Mouse (Mus musculus) limb, embryonic 15.5 days (tissue): Measurements from ENCODE around the gene Zdhhc19. TPM values are rescaled to one million over a fixed set of nuclear protein-coding genes. Genes with fewer than 3 reads are reported as not detected.

ENCODE experiments used
- ATAC-seq: fragments of 200-750 bp; cut with Nextera tagmentation; 2 replicates; pipeline ENCODE4 v1.8.0; 2017; ENCODE audit warnings: low read depth, moderate TSS enrichment; ENCODE audit not compliant: insufficient number of reproducible peaks, low FRiP score, low TSS enrichment
- H3K27ac ChIP-seq: fragments of 300-500 bp; sonication (generic); 2 replicates; pipeline ENCODE4 v1.5.1; 2015; ENCODE audit warnings: moderate library complexity, mild to moderate bottlenecking, inconsistent platforms
- H3K27me3 ChIP-seq: fragments of 300-500 bp; sonication (generic); 2 replicates; pipeline ENCODE4 v1.6.1; 2015; ENCODE audit warnings: inconsistent platforms
- H3K36me3 ChIP-seq: fragments of 300-500 bp; sonication (generic); 2 replicates; pipeline ENCODE4 v1.6.1; 2015; ENCODE audit warnings: inconsistent platforms
- H3K4me1 ChIP-seq: fragments of 300-500 bp; sonication (generic); 2 replicates; pipeline ENCODE4 v1.6.1; 2015; ENCODE audit warnings: inconsistent platforms
- H3K4me2 ChIP-seq: fragments of 300-500 bp; sonication (generic); 2 replicates; pipeline ENCODE4 v1.6.1; 2015; ENCODE audit warnings: mild to moderate bottlenecking, inconsistent platforms
- H3K4me3 ChIP-seq: fragments of 300-500 bp; sonication (generic); 2 replicates; pipeline ENCODE4 v1.5.1; 2015; ENCODE audit warnings: mild to moderate bottlenecking, inconsistent platforms
- H3K9ac ChIP-seq: fragments of 300-500 bp; sonication (generic); 2 replicates; pipeline ENCODE4 v1.6.1; 2015; ENCODE audit warnings: inconsistent platforms
- H3K9me3 ChIP-seq: fragments of 300-500 bp; sonication (generic); 2 replicates; pipeline ENCODE4 v1.6.1; 2016; ENCODE audit warnings: inconsistent platforms
- WGBS: fragments of 180-500 bp; shearing (Covaris S2); methylation state at CpG from one replicate; pipeline ENCODE4 v1.1.7; 2015; 5-methylcytosine and 5-hydroxymethylcytosine counted together
- polyA plus RNA-seq: library from polyadenylated mRNA; unstranded; fragments of >200 nt; fragmentation: Nextera tagmentation; extraction: Ambion mirVana; gene quantifications from 2 replicates; pipeline ENCODE4 v1.2.1, GENCODE M21; 2015

The Zdhhc19 gene
- polyA plus RNA-seq, result not detected in 2 replicates

DNA sequence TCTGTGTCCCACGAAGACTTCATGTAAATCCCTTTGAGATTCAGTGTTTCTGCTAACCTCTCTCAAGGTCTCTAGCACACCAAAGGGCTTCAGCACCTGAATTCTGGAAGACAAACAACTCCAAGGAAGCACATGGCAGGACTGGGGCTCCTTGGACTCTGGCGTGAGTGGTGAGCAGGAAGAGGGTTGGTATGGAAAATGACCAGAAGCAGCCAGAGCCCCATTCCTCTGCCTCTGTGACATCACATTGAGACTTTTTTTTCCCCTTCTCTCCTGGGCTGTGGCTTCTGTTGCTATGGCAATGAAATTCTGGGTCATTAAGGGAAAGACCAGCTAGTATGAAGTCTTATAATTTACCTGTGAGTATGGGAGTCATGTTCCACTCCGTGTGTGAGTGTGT lies at the start of gene Zdhhc19:
TSS of gene Zdhhc19 (plus strand) at position 301 of the 400 bp plus-strand sequence.
- Histone ChIP-seq H3K9ac (no peak within 1 kb of the TSS), H3K4me2 (no peak within 1 kb of the TSS), H3K4me3 (no peak within 1 kb of the TSS), H3K9me3 (no peaks in the 10 kb centered on the region), H3K27ac (no peak within 1 kb of the TSS), H3K27me3 (no peaks in the 10 kb centered on the region), H3K36me3 (no peaks in the 10 kb centered on the region), H3K4me1 (peaks cover 13% of the 10 kb centered on the region; the same call in 1 of the 2 replicates)
- 0 out of 2 replicates have a peak, but pooled peaks have one; percentile 11 for ATAC-seq
- 48% methylated on average over 3 of the region's 3 CpGs for WGBS

DNA sequence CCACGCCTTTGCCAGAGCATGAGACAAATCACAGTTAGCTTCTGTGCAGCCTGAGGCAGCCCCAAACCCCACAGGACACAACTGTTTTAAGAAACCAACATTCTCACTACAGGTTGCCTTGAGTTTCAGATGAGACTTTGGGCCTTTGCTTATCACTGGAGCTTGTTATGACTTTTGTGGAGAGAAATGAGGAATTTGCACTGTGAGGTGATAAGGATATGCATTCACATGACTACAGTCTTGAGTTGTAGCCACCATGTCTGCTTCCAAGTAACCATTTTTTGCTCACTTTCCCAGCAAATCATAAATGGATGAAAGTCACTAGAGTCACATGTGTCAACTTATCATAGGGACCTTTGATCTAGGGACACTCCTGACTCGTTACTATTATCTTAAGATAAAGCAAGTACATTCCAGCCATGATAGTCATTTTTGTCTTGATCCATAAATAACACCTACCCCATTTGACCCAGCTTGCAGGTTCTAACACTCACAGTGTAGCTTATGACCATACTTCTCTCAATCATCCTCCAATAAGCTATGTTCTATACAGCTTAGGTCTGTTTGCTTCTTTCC lies 49.4 kb upstream of the Zdhhc19 start:
- Histone ChIP-seq H3K4me1 (no peaks in the 10 kb centered on the region), H3K4me3 (no peak overlapping the region), H3K36me3 (0 out of 2 replicates have a peak, but pooled peaks cover 6% of the 10 kb centered on the region), H3K4me2 (no peak overlapping the region), H3K27me3 (no peaks in the 10 kb centered on the region), H3K9me3 (no peaks in the 10 kb centered on the region), H3K9ac (no peak overlapping the region), H3K27ac (no peak overlapping the region)
- no peak for ATAC-seq
- WGBS, result 80% methylated on average over 2 of the region's 2 CpGs

DNA sequence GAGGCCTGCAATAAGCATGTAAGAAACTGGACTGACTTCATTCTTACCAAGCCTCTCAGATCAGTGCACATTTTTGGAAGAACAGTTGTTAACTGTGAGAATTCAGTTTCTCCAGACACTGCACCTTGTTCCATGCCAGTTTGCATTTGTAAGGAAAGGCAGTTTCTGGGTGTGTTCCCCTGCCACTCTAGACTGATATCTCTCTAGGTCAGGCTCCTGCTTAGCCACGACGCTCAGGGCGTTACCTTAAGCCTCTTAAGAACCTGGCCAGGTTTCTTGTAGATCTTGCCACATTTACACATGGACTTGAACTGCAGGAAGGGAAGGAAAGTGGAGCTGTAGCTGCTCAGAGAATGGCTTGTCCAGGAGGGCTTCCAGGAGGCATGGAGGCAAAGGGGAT lies 46.4 kb upstream of the Zdhhc19 start:
- Histone ChIP-seq H3K36me3 (peaks cover 19% of the 10 kb centered on the region), H3K27ac (no peak overlapping the region), H3K4me1 (peaks cover under 1% of the 10 kb centered on the region), H3K4me3 (no peak overlapping the region), H3K27me3 (no peaks in the 10 kb centered on the region), H3K4me2 (no peak overlapping the region), H3K9ac (no peak overlapping the region), H3K9me3 (no peaks in the 10 kb centered on the region)
- 76% methylated on average over 3 of the region's 3 CpGs for WGBS
- no peak for ATAC-seq

DNA sequence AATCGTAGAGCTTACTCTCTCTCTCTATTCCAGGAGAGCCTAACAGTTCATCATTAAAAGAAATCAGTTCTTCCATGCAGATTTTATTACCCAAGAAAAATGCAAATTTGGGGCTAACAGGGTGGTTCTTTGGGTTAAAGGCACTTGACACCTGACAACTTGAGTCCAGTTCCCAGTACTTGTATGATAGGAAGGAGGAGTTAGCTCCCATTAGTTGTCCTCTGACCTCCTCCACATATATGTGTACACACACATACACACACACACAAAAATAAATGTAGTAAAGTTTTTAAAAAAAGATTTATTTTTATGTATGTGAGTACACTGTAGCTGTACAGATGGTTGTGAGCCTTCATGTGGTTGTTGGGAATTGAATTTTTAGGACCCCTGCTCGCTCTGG lies 45.9 kb upstream of the Zdhhc19 start:
- no peak overlapping the region for H3K4me2 ChIP-seq
- ATAC-seq, result no peak
- 87% methylated on average over 2 of the region's 2 CpGs for WGBS
- H3K27me3 ChIP-seq, result no peaks in the 10 kb centered on the region
- peaks cover 19% of the 10 kb centered on the region for H3K36me3 ChIP-seq
- no peak overlapping the region for H3K27ac ChIP-seq
- no peaks in the 10 kb centered on the region for H3K9me3 ChIP-seq
- H3K4me1 ChIP-seq, result peaks cover 3% of the 10 kb centered on the region
- no peak overlapping the region for H3K4me3 ChIP-seq
- no peak overlapping the region for H3K9ac ChIP-seq

DNA sequence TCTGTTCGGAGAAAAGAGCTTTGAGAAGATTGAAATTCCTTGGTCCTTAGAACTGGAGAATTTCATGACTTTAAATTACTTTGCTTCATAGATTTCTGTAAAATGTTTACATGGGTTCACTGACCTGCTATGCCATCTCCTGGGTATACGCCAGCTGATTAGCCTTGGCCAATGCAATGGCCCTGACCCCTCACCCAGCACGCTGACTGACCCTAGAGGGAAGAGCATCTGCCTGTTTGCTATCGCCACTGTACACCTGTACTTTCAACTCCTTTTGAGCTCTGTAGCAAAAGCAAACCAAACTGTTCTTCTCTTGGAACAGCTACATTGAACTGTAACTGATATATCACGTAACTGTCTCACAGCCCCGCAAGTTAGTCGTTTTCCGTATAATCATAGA lies 43.0 kb upstream of the Zdhhc19 start:
- no peak overlapping the region for H3K27ac ChIP-seq
- H3K9ac ChIP-seq, result no peak overlapping the region
- peaks cover 6% of the 10 kb centered on the region for H3K4me1 ChIP-seq
- H3K9me3 ChIP-seq, result no peaks in the 10 kb centered on the region
- no peak for ATAC-seq
- peaks cover 26% of the 10 kb centered on the region for H3K36me3 ChIP-seq
- H3K4me2 ChIP-seq, result no peak overlapping the region
- WGBS, result 94% methylated on average over 8 of the region's 8 CpGs
- no peaks in the 10 kb centered on the region for H3K27me3 ChIP-seq
- no peak overlapping the region for H3K4me3 ChIP-seq

DNA sequence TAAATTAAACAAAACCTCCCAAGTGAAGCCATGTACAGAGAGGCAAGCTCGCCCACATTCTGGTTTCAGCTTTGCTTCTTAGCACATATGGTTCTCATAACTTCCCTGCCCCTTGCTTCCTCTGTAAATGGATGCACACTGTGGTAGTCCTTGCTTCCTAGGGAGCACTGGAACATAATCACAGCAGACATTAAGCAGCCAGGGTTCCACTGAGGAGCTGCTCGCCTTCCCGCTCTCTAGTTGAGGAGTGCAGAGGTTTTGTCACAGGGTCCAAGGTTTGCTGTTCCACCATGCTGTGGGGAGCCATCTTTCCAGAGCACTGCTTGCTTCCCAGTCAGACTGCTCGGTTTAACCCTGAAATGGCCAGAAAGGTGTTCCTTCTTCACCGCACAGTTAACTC lies 41.4 kb upstream of the Zdhhc19 start:
- WGBS, result 42% methylated on average over 5 of the region's 5 CpGs
- Histone ChIP-seq H3K4me3 (no peak overlapping the region), H3K9me3 (no peaks in the 10 kb centered on the region), H3K4me2 (no peak overlapping the region), H3K27me3 (no peaks in the 10 kb centered on the region), H3K9ac (no peak overlapping the region), H3K36me3 (peaks cover 29% of the 10 kb centered on the region), H3K27ac (no peak overlapping the region), H3K4me1 (peaks cover 6% of the 10 kb centered on the region)
- no peak for ATAC-seq

DNA sequence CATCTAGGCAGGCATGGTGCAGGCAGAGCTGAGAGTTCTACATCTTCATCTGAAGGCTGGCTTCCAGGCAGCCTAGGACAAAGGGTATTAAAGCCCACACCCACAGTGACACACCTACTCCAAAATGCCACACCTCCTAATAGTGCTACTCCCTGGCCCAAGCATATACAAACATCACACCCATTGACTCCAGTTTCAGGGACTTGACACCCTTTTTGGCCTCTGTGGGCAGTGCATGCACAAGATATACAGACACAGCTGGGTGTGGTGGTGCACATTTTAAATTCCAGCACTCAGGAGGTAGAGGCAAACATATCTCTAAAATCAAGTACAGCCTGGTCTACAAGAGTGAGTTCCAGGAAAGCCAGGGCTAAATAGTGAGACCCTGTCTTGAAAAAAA lies 40.0 kb upstream of the Zdhhc19 start:
- Histone ChIP-seq H3K4me2 (no peak overlapping the region), H3K36me3 (peaks cover 29% of the 10 kb centered on the region), H3K4me3 (no peak overlapping the region), H3K27me3 (no peaks in the 10 kb centered on the region), H3K27ac (no peak overlapping the region), H3K9me3 (no peaks in the 10 kb centered on the region), H3K4me1 (peaks cover 6% of the 10 kb centered on the region), H3K9ac (no peak overlapping the region)
- ATAC-seq, result no peak

DNA sequence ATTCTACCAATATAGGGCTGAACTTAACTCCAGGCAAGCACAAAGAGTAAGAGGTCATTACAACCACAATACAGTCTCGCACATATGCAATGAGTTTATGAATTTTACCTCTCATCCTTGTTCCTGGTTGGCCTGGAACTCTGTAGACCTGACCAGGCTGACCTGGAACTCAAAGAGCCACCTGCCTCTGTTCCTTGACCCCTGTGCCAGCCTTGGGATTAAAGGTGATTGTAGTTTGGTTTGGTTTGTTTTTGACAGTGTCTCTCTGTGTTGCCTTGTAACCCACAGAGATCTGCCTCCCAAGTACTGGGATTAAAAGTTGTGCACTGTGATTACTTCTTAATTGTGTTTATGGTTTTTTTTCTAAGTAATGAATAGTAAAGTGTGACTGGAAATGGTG lies 39.3 kb upstream of the Zdhhc19 start:
- H3K9ac ChIP-seq, result no peak overlapping the region
- no peak overlapping the region for H3K27ac ChIP-seq
- 88% methylated on average over 1 of the region's 1 CpGs for WGBS
- H3K27me3 ChIP-seq, result no peaks in the 10 kb centered on the region
- no peak overlapping the region for H3K4me2 ChIP-seq
- H3K9me3 ChIP-seq, result no peaks in the 10 kb centered on the region
- H3K4me1 ChIP-seq, result peaks cover 6% of the 10 kb centered on the region
- ATAC-seq, result no peak
- H3K36me3 ChIP-seq, result peaks cover 26% of the 10 kb centered on the region
- no peak overlapping the region for H3K4me3 ChIP-seq

DNA sequence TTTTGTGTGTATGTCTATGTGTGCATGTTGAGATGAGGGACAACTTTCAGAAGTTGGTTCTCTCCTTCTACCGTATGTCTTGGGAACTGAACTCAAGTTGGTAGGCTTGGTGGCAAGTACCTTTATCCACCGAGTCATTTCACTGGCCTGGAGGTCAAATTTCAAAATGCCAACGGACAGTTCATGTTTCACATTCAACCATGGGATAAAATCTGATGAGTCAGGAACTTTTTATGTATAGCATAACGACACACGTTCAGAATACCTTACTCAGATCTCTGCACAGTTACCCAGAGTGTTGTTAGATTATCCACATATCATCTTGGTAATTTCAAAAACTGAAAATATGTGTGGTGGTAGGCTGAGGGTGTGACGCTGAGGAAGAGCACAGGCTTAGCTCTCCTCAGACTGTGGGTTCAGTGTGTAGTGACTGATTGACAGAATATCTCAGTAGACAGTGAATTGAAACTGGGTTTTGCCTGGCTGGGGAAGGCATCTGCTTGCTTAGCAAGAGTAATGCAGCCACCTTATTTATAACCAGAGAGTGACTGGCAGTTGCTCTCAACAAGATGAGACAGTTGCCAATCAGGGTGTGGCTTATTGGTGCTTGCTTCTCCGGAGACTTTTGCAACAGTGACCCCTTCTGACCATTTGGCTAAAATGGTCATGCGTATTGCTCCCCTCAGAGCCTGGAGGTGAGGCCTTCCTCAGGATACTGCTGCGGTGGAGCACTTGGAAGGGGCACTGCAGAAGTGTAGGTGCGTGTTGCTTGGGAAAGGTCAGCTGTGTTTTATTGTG lies 38.3 kb upstream of the Zdhhc19 start:
- no peak for ATAC-seq
- Histone ChIP-seq H3K36me3 (peaks cover 20% of the 10 kb centered on the region), H3K4me1 (peaks cover 6% of the 10 kb centered on the region), H3K27me3 (no peaks in the 10 kb centered on the region), H3K9ac (no peak overlapping the region), H3K9me3 (no peaks in the 10 kb centered on the region), H3K4me2 (no peak overlapping the region), H3K27ac (no peak overlapping the region), H3K4me3 (no peak overlapping the region)
- 57% methylated on average over 10 of the region's 10 CpGs for WGBS

DNA sequence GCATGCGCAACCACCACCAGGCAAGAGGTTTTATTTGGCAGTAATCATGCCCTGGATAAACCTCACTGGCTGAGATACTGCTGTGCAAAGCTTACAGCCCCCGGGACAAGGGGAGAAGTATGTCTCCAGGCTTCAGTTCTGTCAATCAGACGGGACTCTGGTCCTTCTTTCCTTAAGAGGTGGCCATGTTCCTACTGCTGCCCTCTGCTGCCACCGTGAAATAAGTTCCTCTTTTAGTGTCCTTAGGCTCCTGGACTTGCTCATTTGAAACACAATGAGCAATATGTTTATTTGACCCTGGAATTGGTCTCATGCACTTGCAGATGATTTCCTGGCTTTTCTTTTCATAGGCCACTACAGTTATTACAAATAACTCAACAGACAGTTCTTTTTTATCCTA lies 35.5 kb upstream of the Zdhhc19 start:
- Histone ChIP-seq H3K9ac (no peak overlapping the region), H3K27me3 (no peaks in the 10 kb centered on the region), H3K4me1 (0 out of 2 replicates have a peak, but pooled peaks cover 3% of the 10 kb centered on the region), H3K9me3 (no peaks in the 10 kb centered on the region), H3K27ac (no peak overlapping the region), H3K4me2 (no peak overlapping the region), H3K4me3 (no peak overlapping the region), H3K36me3 (peaks cover 25% of the 10 kb centered on the region)
- 54% methylated on average over 4 of the region's 4 CpGs for WGBS
- ATAC-seq, result no peak

DNA sequence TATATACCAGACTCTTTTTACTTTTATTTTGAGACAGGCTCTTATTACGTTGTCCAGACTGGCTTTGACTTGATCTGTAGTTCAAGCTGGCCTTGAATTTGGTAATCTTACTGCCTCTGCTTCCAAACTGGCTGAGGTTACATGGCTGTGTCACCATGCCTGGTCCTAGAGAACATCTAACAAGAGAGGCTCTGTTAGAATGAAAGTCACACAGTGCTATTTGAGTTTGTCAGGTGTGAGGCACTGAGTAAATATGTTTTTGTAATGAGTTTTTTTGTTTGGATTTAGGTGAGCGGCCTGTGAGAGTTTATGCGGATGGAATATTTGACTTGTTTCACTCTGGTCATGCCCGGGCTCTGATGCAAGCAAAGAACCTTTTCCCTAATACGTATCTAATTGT lies 34.4 kb upstream of the Zdhhc19 start:
- ATAC-seq, result no peak
- H3K4me3 ChIP-seq, result no peak overlapping the region
- H3K27me3 ChIP-seq, result no peaks in the 10 kb centered on the region
- no peak overlapping the region for H3K27ac ChIP-seq
- 0 out of 2 replicates have a peak, but pooled peaks cover 3% of the 10 kb centered on the region for H3K4me1 ChIP-seq
- H3K9me3 ChIP-seq, result no peaks in the 10 kb centered on the region
- H3K4me2 ChIP-seq, result no peak overlapping the region
- no peak overlapping the region for H3K9ac ChIP-seq
- WGBS, result 82% methylated on average over 5 of the region's 5 CpGs
- H3K36me3 ChIP-seq, result peaks cover 28% of the 10 kb centered on the region

DNA sequence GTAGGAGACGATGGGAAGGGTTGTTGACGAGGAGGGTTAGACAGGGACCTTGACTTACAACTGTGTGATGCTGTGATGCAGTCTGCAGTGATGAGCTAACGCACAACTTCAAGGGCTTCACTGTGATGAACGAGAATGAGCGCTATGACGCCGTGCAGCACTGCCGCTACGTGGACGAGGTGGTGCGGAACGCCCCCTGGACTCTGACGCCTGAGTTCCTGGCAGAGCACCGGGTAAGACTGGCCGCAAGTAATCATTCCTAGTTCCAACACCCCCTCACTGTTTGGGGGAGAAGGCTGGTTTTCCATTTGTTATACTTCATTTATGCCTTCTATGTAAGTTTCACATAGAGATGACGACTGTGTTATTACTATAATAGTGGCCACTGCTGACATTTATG lies 33.1 kb upstream of the Zdhhc19 start:
- Histone ChIP-seq H3K4me3 (no peak overlapping the region), H3K9me3 (no peaks in the 10 kb centered on the region), H3K4me1 (0 out of 2 replicates have a peak, but pooled peaks cover under 1% of the 10 kb centered on the region), H3K27me3 (no peaks in the 10 kb centered on the region), H3K4me2 (no peak overlapping the region), H3K9ac (no peak overlapping the region), H3K36me3 (peaks cover 37% of the 10 kb centered on the region), H3K27ac (no peak overlapping the region)
- no peak for ATAC-seq
- 92% methylated on average over 16 of the region's 16 CpGs for WGBS
